Mouse (Mus musculus) regulatory T cell (primary cell): Measurements from ENCODE around the gene Vipas39.

Experiments used
- in situ Hi-C: fragments of 300-600 bp; cut with MboI, MseI; formaldehyde crosslinking; loops from one replicate; pipeline ENCODE4 v1.15.1; 2025; ENCODE audit warnings: high pct_unique_total_duplicates

The Vipas39 gene

DNA sequence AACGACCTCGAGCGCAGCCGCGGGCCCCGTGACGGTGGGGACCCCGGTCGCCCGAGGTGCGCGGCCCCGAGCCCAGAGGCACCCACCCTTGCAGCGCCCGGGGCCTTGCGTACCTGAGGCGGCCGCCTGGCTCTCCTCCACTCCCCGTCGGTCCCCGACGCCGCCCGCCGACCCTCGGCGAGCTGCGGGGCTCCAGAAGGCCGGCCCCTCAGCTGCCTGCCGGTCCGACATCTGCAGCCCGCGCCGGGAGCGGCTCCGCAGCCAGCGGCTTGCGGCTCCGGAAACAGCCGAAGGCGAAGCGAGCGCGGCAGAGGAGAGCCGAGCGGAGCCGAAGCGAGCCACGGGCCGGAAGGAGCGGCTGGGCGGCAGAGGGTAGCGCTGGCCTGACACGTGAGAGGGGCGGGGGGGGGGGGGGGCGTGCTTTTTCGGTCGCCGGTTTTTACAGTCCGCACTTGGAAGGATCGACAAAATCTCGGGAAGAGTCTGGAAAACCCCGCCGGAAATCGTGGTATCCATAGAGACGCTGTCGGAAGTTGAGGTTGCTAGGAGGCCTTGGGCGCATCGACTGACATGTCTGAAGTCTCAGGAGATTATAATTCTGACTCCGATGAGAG lies 66.0 kb downstream of the Vipas39 start, which contains the start of gene Tmed8:
TSS of gene Tmed8 (minus strand) at position 482 of the 614 bp plus-strand sequence.
- in situ Hi-C loops, result loop anchor here (5.0 kb wide), 2 partner anchors 48 to 62 kb away; no protein-coding TSS in a partner anchor

DNA sequence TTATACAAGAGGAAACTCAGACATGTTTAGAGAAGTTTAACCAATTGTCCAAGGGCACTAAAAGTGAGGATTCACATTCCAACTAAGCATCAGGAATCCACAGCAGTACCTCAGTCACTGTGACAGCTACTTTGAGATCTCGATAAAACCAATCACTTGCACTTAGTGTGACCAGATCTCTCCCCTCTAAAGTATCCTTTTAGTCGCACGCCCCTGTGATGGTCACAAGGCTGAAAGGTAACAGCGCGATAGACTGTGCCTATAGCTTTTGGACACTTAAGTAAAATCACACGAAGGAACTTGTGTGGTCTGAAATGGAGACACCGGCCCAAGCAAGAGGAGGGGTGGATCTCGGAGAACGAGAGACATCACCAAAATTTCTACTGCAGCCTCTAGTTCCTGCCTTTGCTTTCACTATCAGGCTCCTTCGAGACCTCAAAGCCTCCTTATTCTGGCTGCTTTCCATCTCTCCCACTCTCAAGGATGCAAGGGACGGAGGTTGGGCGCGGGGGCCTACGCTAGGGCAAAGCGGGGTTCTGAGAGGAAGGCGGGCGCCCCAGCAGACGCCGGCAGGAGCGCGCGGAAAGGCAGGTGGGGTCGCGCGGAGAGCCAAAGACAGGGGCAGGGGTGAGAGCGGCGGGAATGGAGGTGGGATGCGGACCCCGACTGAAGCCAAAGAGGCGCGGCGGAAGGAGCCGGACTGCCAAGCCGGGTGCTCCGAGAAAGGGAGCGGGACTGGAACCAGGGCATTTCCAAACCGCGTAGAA lies 66.7 kb downstream of the Vipas39 start, which contains the start of gene Samd15:
TSS of gene Samd15 (plus strand) at position 518 of the 767 bp plus-strand sequence.
- in situ Hi-C loops, result no loop called here

DNA sequence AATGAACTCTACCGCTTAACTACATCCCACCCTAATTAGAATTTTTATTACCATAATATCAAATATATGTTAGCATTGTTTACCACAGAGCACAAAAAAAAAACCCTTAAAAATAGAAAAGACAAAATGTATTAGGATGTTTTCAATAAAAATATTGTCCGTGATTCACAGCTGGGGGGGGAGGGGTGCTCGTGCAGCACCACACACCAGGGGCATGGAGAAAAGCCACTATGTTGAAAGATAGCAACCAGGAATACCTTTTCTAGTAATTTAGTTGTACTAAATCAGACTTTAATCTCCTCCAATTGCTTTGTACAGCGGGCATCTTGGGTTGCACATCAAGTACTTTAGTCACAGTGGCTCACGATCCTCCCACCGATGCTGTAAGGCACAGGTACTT lies 67.3 kb downstream of the Vipas39 start:
- in situ Hi-C loops, result no loop called here

DNA sequence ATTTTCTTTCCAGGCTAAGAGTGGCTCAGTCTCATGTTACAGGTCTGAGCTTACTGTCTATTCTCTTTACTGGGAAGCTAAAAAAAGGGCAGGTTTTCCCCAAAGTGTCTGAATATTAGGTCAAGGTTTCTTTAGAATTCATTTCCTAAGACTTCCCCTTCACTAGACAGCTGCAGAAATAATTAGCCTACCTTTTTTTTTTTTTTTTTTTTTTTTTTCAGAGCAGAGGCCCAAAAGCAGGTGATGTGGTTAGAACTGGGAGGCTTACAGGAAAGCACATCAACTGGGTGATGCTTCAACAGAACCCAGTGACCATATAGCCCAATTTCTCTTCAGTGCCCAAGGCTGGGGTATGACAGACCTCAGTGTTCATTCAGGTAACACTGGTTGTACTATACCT lies 69.7 kb downstream of the Vipas39 start:
- in situ Hi-C loops, result no loop called here

DNA sequence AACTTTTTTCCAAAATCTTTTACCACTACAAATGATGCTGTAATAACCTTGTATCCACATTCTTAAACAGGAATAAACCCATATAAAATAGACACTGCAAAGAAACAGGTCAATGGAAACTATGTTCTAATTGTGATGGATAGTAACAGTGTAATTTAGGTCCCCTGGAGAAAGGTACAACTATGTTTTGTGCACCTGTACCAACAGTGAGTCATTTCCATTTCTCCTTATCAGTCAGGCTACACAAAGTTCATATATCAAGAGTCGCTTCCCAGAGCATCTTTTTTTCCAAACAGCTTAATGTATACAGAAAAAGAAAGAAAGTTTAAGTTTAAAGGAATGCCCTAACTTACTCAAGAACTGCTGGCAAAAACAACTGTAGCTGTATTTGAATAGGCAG lies 71.0 kb downstream of the Vipas39 start:
- in situ Hi-C loops, result no loop called here

DNA sequence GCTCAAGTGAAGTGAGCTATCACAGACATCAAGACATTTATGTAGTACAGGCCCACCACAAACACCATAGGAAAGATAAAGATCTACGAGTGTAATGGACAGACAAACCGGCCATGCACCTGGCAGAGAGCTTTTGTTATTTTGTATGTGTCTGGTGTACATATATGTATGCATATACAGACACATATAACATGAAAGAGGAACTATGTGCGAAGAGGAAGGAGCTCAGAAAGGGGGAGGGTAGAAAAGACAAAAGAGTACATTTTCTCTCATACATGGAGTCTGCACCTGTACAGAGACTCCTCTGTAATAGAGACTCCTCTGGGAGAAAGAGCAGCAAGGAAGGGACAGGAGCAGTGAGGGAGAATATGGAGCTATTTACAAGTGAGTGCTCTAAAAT lies 73.0 kb downstream of the Vipas39 start:
- in situ Hi-C loops, result no loop called here
